Mouse (Mus musculus) kidney, embryonic 15.5 days (tissue): Measurements from ENCODE around the gene Hnrnpul1. TPM values are rescaled to one million over a fixed set of nuclear protein-coding genes. Genes with fewer than 3 reads are reported as not detected.

Source experiments
- ATAC-seq: fragments of 200-750 bp; cut with Nextera tagmentation; replicated peaks from 2 replicates; pipeline ENCODE4 v1.8.0; 2017; ENCODE audit warnings: moderate TSS enrichment; ENCODE audit not compliant: low FRiP score
- H3K27ac ChIP-seq: fragments of 300-500 bp; sonication (generic); 2 replicates; pipeline ENCODE4 v1.5.1; 2015; ENCODE audit warnings: mild to moderate bottlenecking, inconsistent platforms
- H3K27me3 ChIP-seq: fragments of 300-500 bp; sonication (generic); 2 replicates; pipeline ENCODE4 v1.6.1; 2015; ENCODE audit warnings: inconsistent platforms
- H3K36me3 ChIP-seq: fragments of 300-500 bp; sonication (generic); 2 replicates; pipeline ENCODE4 v1.6.1; 2015; ENCODE audit warnings: inconsistent platforms
- H3K4me1 ChIP-seq: fragments of 300-500 bp; sonication (generic); 2 replicates; pipeline ENCODE4 v1.6.1; 2015; ENCODE audit warnings: inconsistent platforms
- H3K4me2 ChIP-seq: fragments of 300-500 bp; sonication (generic); 2 replicates; pipeline ENCODE4 v1.6.1; 2015; ENCODE audit warnings: moderate library complexity, mild to moderate bottlenecking, inconsistent platforms
- H3K4me3 ChIP-seq: fragments of 300-500 bp; sonication (generic); replicated peaks from 2 replicates; pipeline ENCODE4 v1.5.1; 2015; ENCODE audit warnings: mild to moderate bottlenecking, inconsistent platforms
- H3K9ac ChIP-seq: fragments of 300-500 bp; sonication (generic); 2 replicates; pipeline ENCODE4 v1.6.1; 2015; ENCODE audit warnings: mild to moderate bottlenecking, inconsistent platforms
- H3K9me3 ChIP-seq: fragments of 300-500 bp; sonication (generic); replicated peaks from 2 replicates; pipeline ENCODE4 v1.6.1; 2016; ENCODE audit warnings: inconsistent platforms
- WGBS: fragments of 180-500 bp; shearing (Covaris S2); methylation state at CpG from one replicate; pipeline ENCODE4 v1.1.7; 2015; ENCODE audit warnings: mixed read lengths; 5-methylcytosine and 5-hydroxymethylcytosine counted together
- polyA plus RNA-seq: library from polyadenylated mRNA; unstranded; fragments of >200 nt; fragmentation: Nextera tagmentation; extraction: Ambion mirVana; gene quantifications from 2 replicates; pipeline ENCODE4 v1.2.1, GENCODE M21; 2015

Hnrnpul1 gene
- polyA plus RNA-seq, 1 experiment from 2014 or later = 61.3 TPM

- Histone ChIP-seq H3K9me3 (no peaks in the 10 kb centered on the region), H3K27ac (no peak overlapping the region), H3K36me3 (no peaks in the 10 kb centered on the region), H3K27me3 (peaks cover 27% of the 10 kb centered on the region), H3K4me2 (no peak overlapping the region), H3K4me3 (no peak overlapping the region), H3K9ac (no peak overlapping the region), H3K4me1 (peaks cover 62% of the 10 kb centered on the region)
- WGBS = 88% methylated on average over 6 of the region's 6 CpGs
- no peak for ATAC-seq
Measured at GRCm38 (mm10) chr7:25684659-25685058, 69.9 kb downstream of the Hnrnpul1 start.

DNA sequence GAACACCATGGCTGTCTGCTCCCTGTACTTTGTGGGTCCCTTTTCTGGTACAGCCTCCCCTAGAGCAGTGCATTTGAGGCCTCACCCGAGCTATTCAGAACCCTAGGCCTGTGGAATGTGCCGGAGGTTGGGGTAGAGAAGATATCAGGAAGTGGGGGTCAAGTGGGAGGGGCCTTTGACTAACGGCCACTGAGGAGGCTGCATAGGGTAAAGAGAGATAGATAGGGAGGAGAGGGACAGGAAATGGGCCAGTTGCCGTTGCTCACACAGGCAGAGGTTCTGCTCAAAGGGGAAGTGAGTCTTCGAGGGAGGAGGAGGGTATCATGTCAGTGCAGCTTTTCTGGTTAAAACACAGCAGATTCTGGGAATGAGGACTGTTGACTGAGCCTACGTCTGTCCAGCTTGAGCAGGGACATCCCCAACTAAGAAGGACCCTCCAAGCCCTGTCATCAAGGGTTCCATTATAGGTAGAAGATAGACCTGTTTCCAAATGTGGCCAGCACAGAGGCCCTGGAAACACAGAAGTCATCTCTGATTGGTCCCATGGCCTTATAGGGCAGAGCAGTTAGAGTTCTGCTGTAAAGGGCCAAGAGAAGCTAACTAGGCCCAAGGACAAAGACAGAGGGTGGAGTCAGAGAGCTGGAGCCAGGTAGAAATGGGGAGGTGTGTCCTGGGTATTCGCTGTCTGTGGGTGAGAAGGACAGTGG, 70.9 kb downstream of the Hnrnpul1 start:
- 59% methylated on average over 7 of the region's 7 CpGs for WGBS
- no peaks in the 10 kb centered on the region for H3K9me3 ChIP-seq
- no peak overlapping the region for H3K9ac ChIP-seq
- no peak overlapping the region for H3K4me3 ChIP-seq
- no peak for ATAC-seq
- no peaks in the 10 kb centered on the region for H3K36me3 ChIP-seq
- no peak overlapping the region for H3K4me2 ChIP-seq
- peaks cover 52% of the 10 kb centered on the region for H3K4me1 ChIP-seq
- no peak overlapping the region for H3K27ac ChIP-seq
- H3K27me3 ChIP-seq = peaks cover 28% of the 10 kb centered on the region

GRCm38 (mm10) chr7:25681341-25682231, 73.0 kb downstream of the Hnrnpul1 start:
- ATAC-seq = no peak; the same call in 1 of the 2 replicates
- 58% methylated on average over 15 of the region's 15 CpGs for WGBS
- Histone ChIP-seq H3K27me3 (peaks cover 19% of the 10 kb centered on the region), H3K4me1 (peaks cover 33% of the 10 kb centered on the region), H3K4me3 (peak overlapping the region; percentile 82), H3K9me3 (no peaks in the 10 kb centered on the region), H3K36me3 (no peaks in the 10 kb centered on the region), H3K4me2 (peak overlapping the region; percentile 71), H3K9ac (no peak overlapping the region), H3K27ac (no peak overlapping the region)

DNA sequence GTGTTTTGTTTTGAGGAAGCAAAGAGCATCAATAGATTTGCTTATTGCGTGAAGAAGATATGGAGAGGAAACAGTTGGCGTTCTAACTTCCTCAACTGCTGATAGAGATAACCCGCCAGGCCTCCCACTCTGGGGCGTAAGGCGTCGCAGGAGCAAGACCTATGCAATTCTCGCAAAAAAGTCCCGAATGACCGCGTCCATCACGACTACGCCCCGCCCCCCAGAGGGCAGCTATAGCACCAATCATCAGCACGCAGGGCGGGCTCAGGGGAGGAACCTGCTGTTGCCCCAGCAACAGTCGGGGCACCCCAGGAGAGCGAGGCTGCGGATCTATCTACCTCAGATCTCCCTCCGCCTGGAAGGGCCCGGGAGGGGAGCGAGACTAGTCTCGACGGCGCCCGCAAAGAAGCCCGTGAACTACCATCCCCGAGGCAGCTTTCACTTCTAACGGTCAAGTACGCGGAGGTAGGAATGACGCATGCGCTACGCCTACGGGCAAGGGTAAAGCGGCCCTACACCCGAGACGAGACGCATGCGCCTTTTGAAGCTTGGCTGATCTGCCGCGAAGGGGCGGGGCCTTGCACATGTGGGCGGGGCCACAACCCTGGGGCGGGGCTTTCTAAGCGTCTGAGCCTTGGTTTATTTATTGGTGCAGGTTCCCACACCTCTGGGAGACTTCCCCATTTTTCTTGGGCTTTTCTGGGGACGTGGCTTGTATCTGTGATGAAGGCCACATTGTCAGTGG, 73.9 kb downstream of the Hnrnpul1 start, which contains the start of gene B9d2:
Gene B9d2, plus strand, starts transcription at position 267 of the 745 bp plus-strand sequence.
- peak within 1 kb of the TSS; percentile 96 for H3K27ac ChIP-seq
- H3K4me2 ChIP-seq = peak within 1 kb of the TSS; percentile 71
- H3K27me3 ChIP-seq = peaks cover 23% of the 10 kb centered on the region
- under 1% methylated on average over 46 of the region's 46 CpGs for WGBS
- peak within 1 kb of the TSS; percentile 59 for H3K9ac ChIP-seq
- peak within 1 kb of the TSS; percentile 82 for H3K4me3 ChIP-seq
- peak; percentile 97 for ATAC-seq
- H3K9me3 ChIP-seq = no peaks in the 10 kb centered on the region
- no peaks in the 10 kb centered on the region for H3K36me3 ChIP-seq
- H3K4me1 ChIP-seq = peaks cover 24% of the 10 kb centered on the region

GRCm38 (mm10) chr7:25679971-25680370, 74.6 kb downstream of the Hnrnpul1 start:
- H3K4me1 ChIP-seq = peaks cover 26% of the 10 kb centered on the region
- no peak overlapping the region for H3K9ac ChIP-seq
- H3K4me2 ChIP-seq = peak overlapping the region; percentile 71
- no peak for ATAC-seq
- peak overlapping the region; percentile 96 for H3K27ac ChIP-seq
- 8% methylated on average over 6 of the region's 6 CpGs for WGBS
- no peaks in the 10 kb centered on the region for H3K36me3 ChIP-seq
- peak overlapping the region; percentile 82 for H3K4me3 ChIP-seq
- no peaks in the 10 kb centered on the region for H3K9me3 ChIP-seq
- H3K27me3 ChIP-seq = peaks cover 30% of the 10 kb centered on the region

DNA sequence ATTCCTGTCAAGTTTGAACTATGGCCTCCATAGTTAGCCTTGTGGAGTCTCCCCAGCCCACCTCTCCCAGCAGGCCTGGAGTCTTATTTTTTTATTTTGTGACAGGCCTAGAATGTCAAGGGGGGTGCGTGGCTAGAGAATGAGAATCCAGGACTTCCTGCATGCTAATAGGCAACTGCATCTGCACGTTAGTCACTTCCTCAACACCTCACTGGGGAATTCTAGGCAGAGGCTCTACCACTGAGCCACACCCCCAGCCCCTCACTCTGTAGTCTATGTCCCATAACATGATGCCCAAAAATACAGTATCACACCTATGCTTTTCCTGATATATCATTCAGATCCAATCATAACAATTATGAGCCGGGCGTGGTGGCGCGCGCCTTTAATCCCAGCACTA, 77.5 kb downstream of the Hnrnpul1 start:
- Histone ChIP-seq H3K4me2 (no peak overlapping the region), H3K9ac (no peak overlapping the region), H3K9me3 (no peaks in the 10 kb centered on the region), H3K27me3 (peaks cover 56% of the 10 kb centered on the region), H3K4me3 (no peak overlapping the region), H3K36me3 (no peaks in the 10 kb centered on the region), H3K27ac (no peak overlapping the region), H3K4me1 (peaks cover 27% of the 10 kb centered on the region)
- no peak for ATAC-seq
- WGBS = 91% methylated on average over 7 of the region's 7 CpGs

DNA sequence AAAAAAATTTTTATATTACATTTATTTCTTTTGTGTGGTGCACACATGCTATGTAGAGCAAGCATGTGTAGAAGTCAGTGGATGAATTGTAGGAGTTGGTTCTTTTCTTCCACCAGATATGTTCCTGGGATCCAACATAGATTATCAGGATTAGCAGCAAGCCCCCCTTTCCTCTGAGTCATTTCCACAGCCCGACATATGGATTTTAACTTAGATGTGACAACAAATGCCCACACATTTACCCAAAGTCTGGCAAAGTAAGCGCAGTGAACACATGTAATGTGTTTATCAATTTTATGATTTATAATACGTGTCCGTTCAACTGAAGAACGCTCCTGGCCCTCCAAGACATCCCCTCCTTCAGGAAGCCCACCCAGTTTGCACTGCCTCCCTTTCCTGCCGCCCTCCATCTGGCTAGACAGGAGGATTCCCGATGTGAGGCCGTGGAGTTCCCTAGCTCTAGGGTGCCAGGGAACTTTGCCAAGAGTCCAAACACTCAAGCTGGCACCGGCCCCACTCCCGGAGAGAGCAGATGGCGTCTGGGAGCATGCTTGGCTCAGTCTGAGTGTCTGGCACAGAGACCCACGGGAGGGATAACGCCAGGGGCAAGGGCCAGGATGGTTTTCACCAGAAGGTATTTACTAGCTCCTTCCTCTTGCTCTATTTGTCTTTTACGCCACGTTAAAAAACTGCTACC, 78.3 kb downstream of the Hnrnpul1 start:
- peaks cover 56% of the 10 kb centered on the region for H3K27me3 ChIP-seq
- no peak for ATAC-seq
- H3K27ac ChIP-seq = no peak overlapping the region
- H3K4me2 ChIP-seq = no peak overlapping the region
- peaks cover 20% of the 10 kb centered on the region for H3K4me1 ChIP-seq
- H3K9me3 ChIP-seq = no peaks in the 10 kb centered on the region
- 69% methylated on average over 15 of the region's 15 CpGs for WGBS
- H3K4me3 ChIP-seq = no peak overlapping the region
- H3K9ac ChIP-seq = no peak overlapping the region
- no peaks in the 10 kb centered on the region for H3K36me3 ChIP-seq

DNA sequence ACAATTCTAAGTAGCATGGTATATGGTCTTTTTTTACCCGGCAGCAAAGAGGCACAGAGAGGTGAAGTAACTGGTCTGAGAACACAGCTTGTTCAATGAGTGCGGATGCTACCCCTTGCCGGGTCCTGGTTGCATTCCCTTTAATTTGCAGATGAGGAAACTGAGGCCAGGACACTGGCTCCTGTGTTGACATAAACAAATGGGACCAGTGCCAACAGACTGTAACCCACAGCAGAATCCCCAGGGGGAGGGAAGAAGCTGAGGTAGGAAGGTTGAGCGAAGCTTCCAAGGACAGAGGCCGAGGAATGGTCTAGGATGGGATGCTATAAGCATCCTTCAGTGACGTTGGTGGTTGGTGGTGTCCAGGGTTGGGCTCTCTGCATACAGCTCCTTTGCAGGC, 79.2 kb downstream of the Hnrnpul1 start:
- ATAC-seq = no peak
- WGBS = 48% methylated on average over 6 of the region's 6 CpGs
- H3K9ac ChIP-seq = no peak overlapping the region
- no peak overlapping the region for H3K27ac ChIP-seq
- H3K4me3 ChIP-seq = no peak overlapping the region
- H3K4me2 ChIP-seq = no peak overlapping the region
- peaks cover 56% of the 10 kb centered on the region for H3K27me3 ChIP-seq
- peaks cover 16% of the 10 kb centered on the region for H3K4me1 ChIP-seq
- H3K36me3 ChIP-seq = no peaks in the 10 kb centered on the region
- no peaks in the 10 kb centered on the region for H3K9me3 ChIP-seq

DNA sequence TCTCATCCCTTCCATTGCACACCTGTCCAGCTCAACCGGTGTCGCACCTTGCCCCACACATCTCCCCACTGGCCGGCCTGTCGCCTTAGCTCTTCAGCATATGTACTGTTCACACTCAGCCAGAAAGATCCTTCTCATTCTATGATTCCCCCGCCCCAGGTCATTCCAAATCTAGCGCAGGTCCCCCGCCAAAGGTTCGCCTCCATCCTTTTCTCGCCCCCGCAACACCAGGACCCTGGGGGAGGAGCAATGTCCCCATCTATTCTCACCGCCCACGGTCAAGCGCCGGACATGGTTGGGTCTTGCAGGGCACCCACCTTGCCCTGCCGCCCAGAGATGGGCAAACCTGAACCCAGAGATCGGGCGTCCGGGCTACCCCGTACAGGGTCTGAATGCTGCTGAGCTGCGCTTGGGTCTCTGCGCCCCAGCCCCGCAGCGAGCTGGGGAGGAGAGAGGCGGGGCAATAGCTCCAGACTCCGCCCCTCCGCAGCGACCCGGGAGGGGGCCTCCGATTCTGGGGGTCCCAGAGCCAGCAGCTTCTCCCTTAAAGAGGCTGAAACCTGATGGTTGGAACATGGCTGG, 79.7 kb downstream of the Hnrnpul1 start, which contains the start of gene Tmem91:
Gene Tmem91, minus strand, starts transcription at position 448 of the 582 bp plus-strand sequence.
- peak; percentile 37; the same call in 1 of the 2 replicates for ATAC-seq
- Histone ChIP-seq H3K9ac (peak within 1 kb of the TSS; percentile 34), H3K4me1 (peaks cover 11% of the 10 kb centered on the region), H3K27ac (no peak within 1 kb of the TSS), H3K4me3 (peak within 1 kb of the TSS; percentile 41), H3K4me2 (peak within 1 kb of the TSS; percentile 68), H3K9me3 (no peaks in the 10 kb centered on the region), H3K36me3 (peaks cover under 1% of the 10 kb centered on the region; the same call in 1 of the 2 replicates), H3K27me3 (peaks cover 56% of the 10 kb centered on the region)
- 3% methylated on average over 29 of the region's 29 CpGs for WGBS

- Histone ChIP-seq H3K9ac (no peak overlapping the region), H3K4me3 (peak overlapping the region; percentile 41), H3K9me3 (no peaks in the 10 kb centered on the region), H3K4me2 (peak overlapping the region; percentile 68), H3K27me3 (peaks cover 55% of the 10 kb centered on the region), H3K4me1 (peaks cover 9% of the 10 kb centered on the region), H3K27ac (no peak overlapping the region), H3K36me3 (peaks cover 5% of the 10 kb centered on the region; the same call in 1 of the 2 replicates)
- WGBS = 19% methylated on average over 9 of the region's 9 CpGs
- ATAC-seq = no peak
Measured at GRCm38 (mm10) chr7:25674297-25674696, 80.3 kb downstream of the Hnrnpul1 start.

DNA sequence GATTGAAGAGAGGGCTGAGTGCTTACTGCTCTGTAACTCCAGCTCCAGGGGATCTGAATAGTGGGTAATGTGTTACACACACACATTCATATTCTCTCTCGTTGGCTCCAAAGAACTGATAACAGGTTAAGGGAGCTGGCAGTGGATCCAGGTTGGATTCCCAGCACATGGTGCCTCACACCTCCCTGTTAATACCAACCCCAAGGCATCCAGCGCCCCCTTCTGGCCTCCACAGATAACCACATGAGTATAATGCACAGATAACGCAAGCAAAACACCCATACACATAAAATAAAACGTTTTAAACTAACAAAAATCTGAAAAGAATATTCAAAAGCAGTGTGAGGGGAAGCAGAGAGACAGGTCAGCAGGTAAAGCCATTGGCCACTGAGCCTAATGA, 82.1 kb downstream of the Hnrnpul1 start:
- Histone ChIP-seq H3K4me2 (no peak overlapping the region), H3K4me1 (peaks cover 9% of the 10 kb centered on the region), H3K27me3 (peaks cover 48% of the 10 kb centered on the region), H3K27ac (no peak overlapping the region), H3K36me3 (peaks cover 23% of the 10 kb centered on the region), H3K9ac (no peak overlapping the region), H3K4me3 (no peak overlapping the region), H3K9me3 (no peaks in the 10 kb centered on the region)
- WGBS = 59% methylated on average over 4 of the region's 4 CpGs
- ATAC-seq = no peak
